Mouse (Mus musculus) liver, embryonic 13.5 days (tissue): ENCODE measurements around the gene Gm49601. TPM values are rescaled to one million over a fixed set of nuclear protein-coding genes. Genes with fewer than 3 reads are reported as not detected.

ENCODE experiments used
- ATAC-seq: fragments of 200-750 bp; cut with Nextera tagmentation; 2 replicates; pipeline ENCODE4 v1.8.0; 2017; ENCODE audit warnings: low read depth, mild to moderate bottlenecking, moderate number of reproducible peaks, moderate library complexity
- DNase-seq: peaks from one replicate; pipeline ENCODE4 v3.0.0; 2022
- H3K27ac ChIP-seq: fragments of 300-500 bp; sonication (generic); 2 replicates; pipeline ENCODE4 v1.5.1; 2015; ENCODE audit warnings: moderate library complexity, mild to moderate bottlenecking, inconsistent platforms
- H3K27me3 ChIP-seq: fragments of 300-500 bp; sonication (generic); 2 replicates; pipeline ENCODE4 v1.6.1; 2015; ENCODE audit warnings: mild to moderate bottlenecking, inconsistent platforms
- H3K36me3 ChIP-seq: fragments of 300-500 bp; sonication (generic); 2 replicates; pipeline ENCODE4 v1.6.1; 2015; ENCODE audit warnings: mild to moderate bottlenecking, inconsistent platforms
- H3K4me1 ChIP-seq: fragments of 300-500 bp; sonication (generic); replicated peaks from 2 replicates; pipeline ENCODE4 v1.6.1; 2015; ENCODE audit warnings: inconsistent platforms
- H3K4me2 ChIP-seq: fragments of 300-500 bp; sonication (generic); 2 replicates; pipeline ENCODE4 v1.6.1; 2015; ENCODE audit warnings: inconsistent platforms, mild to moderate bottlenecking, moderate library complexity
- H3K4me3 ChIP-seq: fragments of 300-500 bp; sonication (generic); replicated peaks from 2 replicates; pipeline ENCODE4 v1.5.1; 2015; ENCODE audit warnings: mild to moderate bottlenecking, inconsistent platforms
- H3K9ac ChIP-seq: fragments of 300-500 bp; sonication (generic); 2 replicates; pipeline ENCODE4 v1.6.1; 2015; ENCODE audit warnings: mild to moderate bottlenecking, inconsistent platforms
- H3K9me3 ChIP-seq: fragments of 300-500 bp; sonication (generic); replicated peaks from 2 replicates; pipeline ENCODE4 v1.6.1; 2016; ENCODE audit warnings: inconsistent platforms
- WGBS: fragments of 180-500 bp; shearing (Covaris S2); methylation state at CpG from one replicate; pipeline ENCODE4 v1.1.7; 2015; ENCODE audit not compliant: insufficient replicate concordance; 5-methylcytosine and 5-hydroxymethylcytosine counted together
- polyA plus RNA-seq: library from polyadenylated mRNA; unstranded; fragments of >200 nt; fragmentation: Nextera tagmentation; extraction: Ambion mirVana; gene quantifications from 2 replicates; pipeline ENCODE4 v1.2.1, GENCODE M21; 2015

The Gm49601 gene
- 0.14 and 0.78 TPM in 2 replicates for polyA plus RNA-seq

- WGBS, result under 1% methylated on average over 65 of the region's 65 CpGs
- ATAC-seq, result 0 out of 2 replicates have a peak, but pooled peaks have one; percentile 16
Observed at GRCm38 (mm10) chr16:18626376-18626878, at the start of gene Gm49601. Gene Gm49601, minus strand, starts transcription at chr16:18626427.

GRCm38 (mm10) chr16:18673005-18673404 is 46.8 kb upstream of the Gm49601 start:
- no peak for ATAC-seq
- Histone ChIP-seq H3K27ac (no peak overlapping the region), H3K4me3 (no peak overlapping the region), H3K9me3 (no peaks in the 10 kb centered on the region), H3K4me1 (no peaks in the 10 kb centered on the region), H3K9ac (no peak overlapping the region), H3K4me2 (no peak overlapping the region), H3K36me3 (no peaks in the 10 kb centered on the region), H3K27me3 (peaks cover 3% of the 10 kb centered on the region; the same call in 1 of the 2 replicates)
- WGBS, result 60% methylated on average over 3 of the region's 3 CpGs
- no peak for DNase-seq

More at GRCm38 (mm10) chr16:18626376-18626878, at the start of gene Gm49601:
- no peak within 1 kb of the TSS for H3K27ac ChIP-seq
- H3K9ac ChIP-seq, result peak within 1 kb of the TSS; percentile 50
- H3K9me3 ChIP-seq, result no peaks in the 10 kb centered on the region
- no peaks in the 10 kb centered on the region for H3K36me3 ChIP-seq
- H3K4me2 ChIP-seq, result peak within 1 kb of the TSS; percentile 70
- peaks cover 39% of the 10 kb centered on the region for H3K4me1 ChIP-seq
- peak within 1 kb of the TSS; percentile 50 for H3K4me3 ChIP-seq
- DNase-seq, result peak; percentile 60
- H3K27me3 ChIP-seq, result peaks cover 100% of the 10 kb centered on the region

- H3K36me3 ChIP-seq, result no peaks in the 10 kb centered on the region
- ATAC-seq (no peak), DNase-seq (no peak)
- H3K27ac ChIP-seq, result no peak overlapping the region
- no peaks in the 10 kb centered on the region for H3K4me1 ChIP-seq
- no peak overlapping the region for H3K9ac ChIP-seq
- H3K9me3 ChIP-seq, result no peaks in the 10 kb centered on the region
- peaks cover 3% of the 10 kb centered on the region; the same call in 1 of the 2 replicates for H3K27me3 ChIP-seq
- H3K4me3 ChIP-seq, result no peak overlapping the region
- WGBS, result 41% methylated on average over 5 of the region's 5 CpGs
- no peak overlapping the region for H3K4me2 ChIP-seq
Observed at GRCm38 (mm10) chr16:18672027-18672426, 45.8 kb upstream of the Gm49601 start.

GRCm38 (mm10) chr16:18669914-18670313 is 43.7 kb upstream of the Gm49601 start:
- DNase-seq (no peak), ATAC-seq (no peak)
- no peaks in the 10 kb centered on the region for H3K4me1 ChIP-seq
- H3K27me3 ChIP-seq, result peaks cover 3% of the 10 kb centered on the region; the same call in 1 of the 2 replicates
- H3K4me2 ChIP-seq, result no peak overlapping the region
- H3K4me3 ChIP-seq, result no peak overlapping the region
- H3K36me3 ChIP-seq, result no peaks in the 10 kb centered on the region
- H3K27ac ChIP-seq, result no peak overlapping the region
- no peaks in the 10 kb centered on the region for H3K9me3 ChIP-seq
- WGBS, result 52% methylated on average over 6 of the region's 6 CpGs
- no peak overlapping the region for H3K9ac ChIP-seq

- H3K27me3 ChIP-seq, result no peaks in the 10 kb centered on the region
- no peaks in the 10 kb centered on the region for H3K9me3 ChIP-seq
- no peaks in the 10 kb centered on the region for H3K4me1 ChIP-seq
- no peak overlapping the region for H3K9ac ChIP-seq
- H3K36me3 ChIP-seq, result no peaks in the 10 kb centered on the region
- ATAC-seq (no peak), DNase-seq (no peak)
- H3K27ac ChIP-seq, result no peak overlapping the region
- H3K4me2 ChIP-seq, result no peak overlapping the region
- 54% methylated on average over 4 of the region's 4 CpGs for WGBS
- no peak overlapping the region for H3K4me3 ChIP-seq
Observed at GRCm38 (mm10) chr16:18658597-18658996, 32.4 kb upstream of the Gm49601 start.

GRCm38 (mm10) chr16:18655372-18656098 is 29.3 kb upstream of the Gm49601 start:
- Histone ChIP-seq H3K27me3 (no peaks in the 10 kb centered on the region), H3K9ac (no peak overlapping the region), H3K36me3 (no peaks in the 10 kb centered on the region), H3K9me3 (no peaks in the 10 kb centered on the region), H3K27ac (no peak overlapping the region), H3K4me2 (no peak overlapping the region), H3K4me3 (no peak overlapping the region), H3K4me1 (no peaks in the 10 kb centered on the region)
- ATAC-seq, result no peak
- DNase-seq, result no peak
- 26% methylated on average over 5 of the region's 5 CpGs for WGBS

- Histone ChIP-seq H3K36me3 (no peaks in the 10 kb centered on the region), H3K9me3 (no peaks in the 10 kb centered on the region), H3K27ac (no peak overlapping the region), H3K4me3 (no peak overlapping the region), H3K27me3 (no peaks in the 10 kb centered on the region), H3K4me2 (no peak overlapping the region), H3K4me1 (no peaks in the 10 kb centered on the region), H3K9ac (no peak overlapping the region)
- ATAC-seq (no peak), DNase-seq (no peak)
- 67% methylated on average over 6 of the region's 6 CpGs for WGBS
Observed at GRCm38 (mm10) chr16:18653290-18654160, 27.3 kb upstream of the Gm49601 start.

GRCm38 (mm10) chr16:18649126-18649525 is 22.9 kb upstream of the Gm49601 start:
- Histone ChIP-seq H3K9ac (no peak overlapping the region), H3K9me3 (no peaks in the 10 kb centered on the region), H3K4me1 (no peaks in the 10 kb centered on the region), H3K4me2 (no peak overlapping the region), H3K27me3 (no peaks in the 10 kb centered on the region), H3K4me3 (no peak overlapping the region), H3K27ac (no peak overlapping the region), H3K36me3 (no peaks in the 10 kb centered on the region)
- ATAC-seq (no peak), DNase-seq (no peak)
- 44% methylated on average over 3 of the region's 3 CpGs for WGBS

GRCm38 (mm10) chr16:18645329-18645728 is 19.1 kb upstream of the Gm49601 start:
- Histone ChIP-seq H3K9ac (no peak overlapping the region), H3K27me3 (no peaks in the 10 kb centered on the region)
- no peak for ATAC-seq

GRCm38 (mm10) chr16:18644485-18644884 is 18.3 kb upstream of the Gm49601 start:
- H3K27me3 ChIP-seq, result 0 out of 2 replicates have a peak, but pooled peaks cover 1% of the 10 kb centered on the region
- 48% methylated on average over 4 of the region's 4 CpGs for WGBS
- H3K27ac ChIP-seq, result no peak overlapping the region
- H3K9me3 ChIP-seq, result no peaks in the 10 kb centered on the region
- no peak overlapping the region for H3K9ac ChIP-seq
- H3K36me3 ChIP-seq, result no peaks in the 10 kb centered on the region
- H3K4me2 ChIP-seq, result no peak overlapping the region
- no peak for ATAC-seq
- H3K4me3 ChIP-seq, result no peak overlapping the region
- no peak for DNase-seq
- H3K4me1 ChIP-seq, result no peaks in the 10 kb centered on the region

More at GRCm38 (mm10) chr16:18645329-18645728, 19.1 kb upstream of the Gm49601 start:
- Histone ChIP-seq H3K4me1 (no peaks in the 10 kb centered on the region), H3K4me3 (no peak overlapping the region), H3K36me3 (no peaks in the 10 kb centered on the region), H3K4me2 (no peak overlapping the region), H3K9me3 (no peaks in the 10 kb centered on the region), H3K27ac (no peak overlapping the region)
- DNase-seq, result no peak
- 65% methylated on average over 6 of the region's 6 CpGs for WGBS

- DNase-seq (no peak), ATAC-seq (no peak)
- WGBS, result 51% methylated on average over 11 of the region's 11 CpGs
- Histone ChIP-seq H3K4me1 (no peaks in the 10 kb centered on the region), H3K9ac (no peak overlapping the region), H3K27me3 (0 out of 2 replicates have a peak, but pooled peaks cover 6% of the 10 kb centered on the region), H3K36me3 (no peaks in the 10 kb centered on the region), H3K9me3 (no peaks in the 10 kb centered on the region), H3K27ac (no peak overlapping the region), H3K4me3 (no peak overlapping the region), H3K4me2 (no peak overlapping the region)
Observed at GRCm38 (mm10) chr16:18643406-18643998, 17.3 kb upstream of the Gm49601 start.
